16 mouse cellular contexts compared by ENCODE assay signal in genomic region chr9:14585702-14586101, GRCm38 (mm10). TPM values are rescaled to one million over a fixed set of nuclear protein-coding genes. Genes with fewer than 3 reads are reported as not detected.
DNase-seq lines count a peak whose midpoint lies in the region; ATAC-seq and TF ChIP-seq lines count a peak whose summit lies in the region.
"Had no signal": no experiment of that assay in that cellular context is flagged by ENCODE, and none has a peak within 500 bp of the region (broad histone marks: within the 10 kb centered on the region; RNA-seq: fewer than 3 reads in every experiment).

No protein-coding gene starts in this region.

- no peak overlapping the region for H3K27ac ChIP-seq in heart, embryonic 12.5 days (ENCODE audit: poor library complexity, severe bottlenecking)
- H3K27ac ChIP-seq in forebrain, embryonic 14.5 days (ENCODE audit: low read depth, low read length) = no peak overlapping the region
- H3K27ac ChIP-seq in hindbrain, postnatal 0 days = no peak overlapping the region
- no peak overlapping the region for H3K27ac ChIP-seq in heart, embryonic 10.5 days
- H3K27ac ChIP-seq: heart, embryonic 15.5 days; liver, embryonic 13.5 days had no signal

- DNase-seq in heart, adult 8-10 months (ENCODE audit: low spot score) = no peak
- peak; percentile 94 for DNase-seq in 3T3-L1 (ENCODE audit: low read depth, low spot score)
- DNase-seq in embryo, embryonic 10 days (ENCODE audit: low spot score) = peak; percentile 68
- DNase-seq in fibroblast of lung, adult 2 months (ENCODE audit: low read depth) = peak; percentile 66
- no peak for DNase-seq in forebrain, embryonic 14.5 days (ENCODE audit: low spot score)
- no peak for DNase-seq in hindbrain, postnatal 0 days (ENCODE audit: low spot score)
- no peak for DNase-seq in heart, embryonic 10.5 days (ENCODE audit: low spot score)
- DNase-seq: adrenal gland, postnatal 14 days; B cell, adult 2 months; cerebellum, postnatal 25 days; gastrocnemius, postnatal 14 days; liver, embryonic 13.5 days; right cerebral cortex, adult 18-20 months had no signal

- H3K4me2 ChIP-seq in heart, embryonic 12.5 days = no peak overlapping the region
- H3K4me2 ChIP-seq in forebrain, embryonic 14.5 days (ENCODE audit: low read length) = no peak overlapping the region
- no peak overlapping the region for H3K4me2 ChIP-seq in hindbrain, postnatal 0 days (ENCODE audit: low read depth, low read length)
- H3K4me2 ChIP-seq: heart, embryonic 15.5 days; liver, embryonic 13.5 days had no signal

- H3K9me3 ChIP-seq in heart, embryonic 12.5 days (replicated peaks) = no peaks in the 10 kb centered on the region
- no peaks in the 10 kb centered on the region for H3K9me3 ChIP-seq in forebrain, embryonic 14.5 days (replicated peaks; ENCODE audit: control insufficient read depth, low read length)
- H3K9me3 ChIP-seq in hindbrain, postnatal 0 days (ENCODE audit: low read length) = no peaks in the 10 kb centered on the region
- no peaks in the 10 kb centered on the region for H3K9me3 ChIP-seq in heart, embryonic 10.5 days
- H3K9me3 ChIP-seq: heart, embryonic 15.5 days; liver, embryonic 13.5 days had no signal

- TF ChIP-seq CTCF in hindbrain, postnatal 0 days (IDR thresholded peaks at IDR 0.05; ENCODE audit: low read depth) = no peak

- ATAC-seq in heart, embryonic 12.5 days (ENCODE audit: insufficient number of reproducible peaks, low FRiP score) = 0 out of 2 replicates have a peak, but pooled peaks have one; percentile 2
- ATAC-seq in forebrain, embryonic 14.5 days = no peak
- ATAC-seq in hindbrain, postnatal 0 days = no peak
- ATAC-seq: hindbrain, embryonic 16.5 days had no signal

- H3K4me1 ChIP-seq in heart, embryonic 12.5 days (replicated peaks) = peaks cover 43% of the 10 kb centered on the region
- no peaks in the 10 kb centered on the region for H3K4me1 ChIP-seq in forebrain, embryonic 14.5 days (ENCODE audit: control insufficient read depth, insufficient read depth, low read length)
- no peaks in the 10 kb centered on the region for H3K4me1 ChIP-seq in hindbrain, postnatal 0 days (ENCODE audit: insufficient read depth, low read length)
- H3K4me1 ChIP-seq in heart, embryonic 10.5 days = peaks cover 31% of the 10 kb centered on the region
- H3K4me1 ChIP-seq: liver, embryonic 13.5 days had no signal

- peaks cover 30% of the 10 kb centered on the region for H3K36me3 ChIP-seq in heart, embryonic 12.5 days
- peaks cover 17% of the 10 kb centered on the region; the same call in 1 of the 2 replicates for H3K36me3 ChIP-seq in forebrain, embryonic 14.5 days (ENCODE audit: control insufficient read depth, insufficient read depth, low read length)
- H3K36me3 ChIP-seq in hindbrain, postnatal 0 days (ENCODE audit: insufficient read depth, low read length) = no peaks in the 10 kb centered on the region
- peaks cover 30% of the 10 kb centered on the region for H3K36me3 ChIP-seq in heart, embryonic 10.5 days
- H3K36me3 ChIP-seq: liver, embryonic 13.5 days had no signal

- WGBS in heart, embryonic 12.5 days = 36% methylated on average over 1 of the region's 1 CpGs
- WGBS in forebrain, embryonic 14.5 days = 79% methylated on average over 1 of the region's 1 CpGs
- 54% methylated on average over 1 of the region's 1 CpGs for WGBS in hindbrain, postnatal 0 days
- WGBS in heart, embryonic 10.5 days = 48% methylated on average over 1 of the region's 1 CpGs

- H3K4me3 ChIP-seq in heart, embryonic 12.5 days = no peak overlapping the region
- no peak overlapping the region for H3K4me3 ChIP-seq in forebrain, embryonic 14.5 days (ENCODE audit: low read depth, low read length)
- H3K4me3 ChIP-seq in hindbrain, postnatal 0 days (ENCODE audit: low read length) = no peak overlapping the region
- H3K4me3 ChIP-seq in heart, embryonic 10.5 days = no peak overlapping the region
- H3K4me3 ChIP-seq: heart, embryonic 15.5 days; liver, embryonic 13.5 days had no signal

- no peaks in the 10 kb centered on the region for H3K27me3 ChIP-seq in heart, embryonic 12.5 days (replicated peaks)
- H3K27me3 ChIP-seq in forebrain, embryonic 14.5 days (replicated peaks; ENCODE audit: control insufficient read depth, insufficient read depth, low read length) = no peaks in the 10 kb centered on the region
- H3K27me3 ChIP-seq in hindbrain, postnatal 0 days (ENCODE audit: insufficient read depth, low read length) = no peaks in the 10 kb centered on the region
- H3K27me3 ChIP-seq in heart, embryonic 10.5 days (ENCODE audit: insufficient read depth, poor library complexity, severe bottlenecking) = no peaks in the 10 kb centered on the region
- H3K27me3 ChIP-seq: heart, embryonic 15.5 days; liver, embryonic 13.5 days had no signal

- H3K9ac ChIP-seq in heart, embryonic 12.5 days = no peak overlapping the region
- no peak overlapping the region for H3K9ac ChIP-seq in forebrain, embryonic 14.5 days (ENCODE audit: low read length)
- H3K9ac ChIP-seq in hindbrain, postnatal 0 days (replicated peaks; ENCODE audit: low read length) = no peak overlapping the region
- H3K9ac ChIP-seq: heart, embryonic 15.5 days; liver, embryonic 13.5 days had no signal

RNA-seq across cellular contexts. Expression of gene Amotl1, which starts 59.2 kb away (rescaled TPM):
- polyA plus RNA-seq in heart, embryonic 12.5 days (2016; fragmentation: Nextera tagmentation; extraction: Ambion mirVana) = 20.5 and 20.6 TPM in 2 replicates
- total RNA-seq in heart, adult 8-10 months (2022) = 10 to 100 TPM; 56.2 to 65.0 (median 58.1) TPM
- polyA plus RNA-seq in forebrain, embryonic 14.5 days (2014; fragmentation: Nextera tagmentation; extraction: Ambion mirVana) = 9.9 and 10.9 TPM in 2 replicates
- total RNA-seq in hindbrain, postnatal 0 days (2014; rRNA removed) = 22.9 and 27.0 TPM in 2 replicates
- polyA plus RNA-seq in hindbrain, postnatal 0 days (2015; fragmentation: Nextera tagmentation; extraction: Ambion mirVana) = 4.2 and 4.4 TPM in 2 replicates
- 16.8 and 18.6 TPM in 2 replicates for polyA plus RNA-seq in heart, embryonic 10.5 days (2016; fragmentation: Nextera tagmentation; extraction: Ambion mirVana)

Comparison
In these comparisons a context has a peak if more than half of its experiments do, and no peak if none do; other contexts are left out.
1. DNase-seq: peak in 3T3-L1 (single experiment), embryo, embryonic 10 days (single experiment) and fibroblast of lung, adult 2 months (single experiment); none in heart, adult 8-10 months (single experiment), forebrain, embryonic 14.5 days (single experiment), hindbrain, postnatal 0 days (single experiment) and heart, embryonic 10.5 days (single experiment).